Mouse (Mus musculus) forebrain, postnatal 0 days (tissue): ENCODE data around the gene Flywch2. TPM values are rescaled to one million over a fixed set of nuclear protein-coding genes. Genes with fewer than 3 reads are reported as not detected.

Source experiments
- ATAC-seq: fragments of 200-750 bp; cut with Nextera tagmentation; 2 replicates; pipeline ENCODE4 v1.8.0; 2017; ENCODE audit warnings: mild to moderate bottlenecking, moderate library complexity
- DNase-seq: peaks from one replicate; pipeline ENCODE4 v3.0.0-alpha.2; 2015
- H3K27ac ChIP-seq: fragments of 300-500 bp; sonication (generic); 2 replicates; pipeline ENCODE4 v1.5.1; 2014; ENCODE audit warnings: low read depth, mild to moderate bottlenecking, antibody characterized with exemption, low read length, moderate library complexity, mixed read lengths
- H3K27me3 ChIP-seq: fragments of 300-500 bp; sonication (generic); 2 replicates; pipeline ENCODE4 v1.6.1; 2014; ENCODE audit warnings: mild to moderate bottlenecking, low read length, mixed read lengths; ENCODE audit not compliant: insufficient read depth
- H3K36me3 ChIP-seq: fragments of 300-500 bp; sonication (generic); 2 replicates; pipeline ENCODE4 v1.6.1; 2014; ENCODE audit warnings: mild to moderate bottlenecking, moderate library complexity; ENCODE audit not compliant: insufficient read depth
- H3K4me1 ChIP-seq: fragments of 300-500 bp; sonication (generic); 2 replicates; pipeline ENCODE4 v1.6.1; 2014; ENCODE audit warnings: antibody characterized with exemption; ENCODE audit not compliant: insufficient read depth
- H3K4me2 ChIP-seq: fragments of 300-500 bp; sonication (generic); 2 replicates; pipeline ENCODE4 v1.6.1; 2014; ENCODE audit warnings: low read depth, mild to moderate bottlenecking, moderate library complexity
- H3K4me3 ChIP-seq: fragments of 300-500 bp; sonication (generic); 2 replicates; pipeline ENCODE4 v1.5.1; 2014; ENCODE audit warnings: low read depth, low read length, mixed read lengths
- H3K9ac ChIP-seq: fragments of 300-500 bp; sonication (generic); 2 replicates; pipeline ENCODE4 v1.6.1; 2014; ENCODE audit warnings: mild to moderate bottlenecking
- H3K9me3 ChIP-seq: fragments of 300-500 bp; sonication (generic); 2 replicates; pipeline ENCODE4 v1.6.1; 2016; ENCODE audit warnings: low read length
- CTCF ChIP-seq: sonication (generic); IDR thresholded peaks from 2 replicates; pipeline ENCODE4 v1.5.1; 2016; ENCODE audit warnings: antibody characterized with exemption, control low read depth, low read depth
- WGBS: fragments of 180-500 bp; shearing (Covaris S2); extraction: QIAGEN DNeasy Blood & Tissue Kit; methylation state at CpG from one replicate; pipeline ENCODE4 v1.1.7; 2014; 5-methylcytosine and 5-hydroxymethylcytosine counted together
- polyA plus RNA-seq: library from polyadenylated mRNA; unstranded; fragments of >200 nt; fragmentation: Nextera tagmentation; extraction: Ambion mirVana; gene quantifications from 2 replicates; pipeline ENCODE4 v1.2.1, GENCODE M21; 2015
- total RNA-seq: library from RNA; depleted of rRNA; stranded (reverse); fragments of >200 nt; gene quantifications from 2 replicates; pipeline ENCODE4 v1.2.3, GENCODE M21; 2014; rRNA removed

Gene Flywch2
- total RNA-seq (55.0 and 69.2 TPM in 2 replicates), polyA plus RNA-seq (77.4 and 79.2 TPM in 2 replicates)

- peak within 1 kb of the TSS; percentile 82 for H3K4me2 ChIP-seq
- no peaks in the 10 kb centered on the region for H3K9me3 ChIP-seq
- no peaks in the 10 kb centered on the region for H3K36me3 ChIP-seq
- ATAC-seq (peak; percentile 89), DNase-seq (peak; percentile 95)
- peak within 1 kb of the TSS; percentile 83 for H3K27ac ChIP-seq
- no peak; the same call in 1 of the 2 replicates for TF ChIP-seq CTCF
- H3K4me3 ChIP-seq, result peak within 1 kb of the TSS; percentile 59
- 3% methylated on average over 43 of the region's 43 CpGs for WGBS
- peak within 1 kb of the TSS; percentile 70 for H3K9ac ChIP-seq
- no peaks in the 10 kb centered on the region for H3K27me3 ChIP-seq
- H3K4me1 ChIP-seq, result peaks cover 15% of the 10 kb centered on the region
These were observed at the start of gene Flywch2 for GRCm38 (mm10) chr17:23785561-23786471. Flywch2 (minus strand) TSS chr17:23786081.

GRCm38 (mm10) chr17:23831201-23831600, 45.3 kb upstream of the Flywch2 start:
- Histone ChIP-seq H3K4me3 (no peak overlapping the region), H3K36me3 (peaks cover 3% of the 10 kb centered on the region), H3K9ac (no peak overlapping the region), H3K4me1 (peaks cover 8% of the 10 kb centered on the region), H3K9me3 (no peaks in the 10 kb centered on the region), H3K27ac (no peak overlapping the region), H3K4me2 (no peak overlapping the region), H3K27me3 (peaks cover 4% of the 10 kb centered on the region; the same call in 1 of the 2 replicates)
- DNase-seq, result no peak
- ATAC-seq, result no peak
- 93% methylated on average over 1 of the region's 1 CpGs for WGBS
- no peak for TF ChIP-seq CTCF

GRCm38 (mm10) chr17:23829064-23829619, 43.3 kb upstream of the Flywch2 start, which contains the start of gene Elob:
Elob (minus strand) TSS chr17:23829136.
- peaks cover 8% of the 10 kb centered on the region for H3K4me1 ChIP-seq
- H3K4me2 ChIP-seq, result peak within 1 kb of the TSS; percentile 66
- peak within 1 kb of the TSS; percentile 97 for H3K27ac ChIP-seq
- peak; percentile 95 for DNase-seq
- peaks cover 4% of the 10 kb centered on the region; the same call in 1 of the 2 replicates for H3K27me3 ChIP-seq
- no peaks in the 10 kb centered on the region for H3K9me3 ChIP-seq
- H3K9ac ChIP-seq, result peak within 1 kb of the TSS; percentile 68
- peak within 1 kb of the TSS; percentile 47 for H3K4me3 ChIP-seq
- under 1% methylated on average over 35 of the region's 42 CpGs for WGBS
- peak; percentile 97 for ATAC-seq
- peaks cover 22% of the 10 kb centered on the region for H3K36me3 ChIP-seq
- peak; percentile 79 for TF ChIP-seq CTCF

- peaks cover 29% of the 10 kb centered on the region for H3K36me3 ChIP-seq
- H3K4me2 ChIP-seq, result peak overlapping the region; percentile 66
- peak; percentile 46 for TF ChIP-seq CTCF
- H3K9me3 ChIP-seq, result no peaks in the 10 kb centered on the region
- ATAC-seq (peak; percentile 73), DNase-seq (peak; percentile 63)
- peak overlapping the region; percentile 97 for H3K27ac ChIP-seq
- 2% methylated on average over 47 of the region's 47 CpGs for WGBS
- H3K27me3 ChIP-seq, result peaks cover 4% of the 10 kb centered on the region; the same call in 1 of the 2 replicates
- peaks cover 8% of the 10 kb centered on the region for H3K4me1 ChIP-seq
- H3K9ac ChIP-seq, result peak overlapping the region; percentile 68
- peak overlapping the region; percentile 47 for H3K4me3 ChIP-seq
These were observed 42.6 kb upstream of the Flywch2 start for GRCm38 (mm10) chr17:23828271-23829001.

- WGBS, result 82% methylated on average over 4 of the region's 4 CpGs
- Histone ChIP-seq H3K4me2 (no peak overlapping the region), H3K27ac (no peak overlapping the region), H3K9ac (no peak overlapping the region), H3K4me3 (no peak overlapping the region), H3K4me1 (peaks cover 8% of the 10 kb centered on the region), H3K27me3 (no peaks in the 10 kb centered on the region), H3K36me3 (peaks cover 58% of the 10 kb centered on the region), H3K9me3 (no peaks in the 10 kb centered on the region)
- ATAC-seq (no peak), DNase-seq (no peak)
- TF ChIP-seq CTCF, result no peak
These were observed 39.7 kb upstream of the Flywch2 start for GRCm38 (mm10) chr17:23825591-23825990.

GRCm38 (mm10) chr17:23823614-23824013, 37.7 kb upstream of the Flywch2 start:
- no peak overlapping the region for H3K9ac ChIP-seq
- 89% methylated on average over 12 of the region's 12 CpGs for WGBS
- no peak overlapping the region for H3K27ac ChIP-seq
- H3K9me3 ChIP-seq, result peaks cover 7% of the 10 kb centered on the region; the same call in 1 of the 2 replicates
- peaks cover 8% of the 10 kb centered on the region for H3K4me1 ChIP-seq
- no peak for DNase-seq
- ATAC-seq, result no peak
- H3K36me3 ChIP-seq, result peaks cover 78% of the 10 kb centered on the region
- TF ChIP-seq CTCF, result no peak
- no peak overlapping the region for H3K4me3 ChIP-seq
- no peak overlapping the region for H3K4me2 ChIP-seq
- no peaks in the 10 kb centered on the region for H3K27me3 ChIP-seq
